Mouse (Mus musculus): Measurements from ENCODE around the gene Gm29554.
"Not testable (repeated sequence)": the region's sequence is repeated elsewhere in the genome, so short reads cannot be mapped to it uniquely, and the experiment has no call there.

Gm29554 gene

GRCm38 (mm10) chrY:12273632-12274031 lies at the start of gene Gm29554:
Gene Gm29554 (plus strand): TSS chrY:12273932.
- in situ Hi-C loops (cut with MboI, MseI) = not testable (repeated sequence)
